Mouse (Mus musculus) MEL (cell line): ENCODE results near the gene Pdhx. TPM values are rescaled to one million over a fixed set of nuclear protein-coding genes. Genes with fewer than 3 reads are reported as not detected.
A peak's percentile ranks its signal among the peaks of the same experiment; 100 is the strongest.

ENCODE experiments used
- DNase-seq: peaks from one replicate; pipeline ENCODE4 v3.0.0; 2011; ENCODE audit warnings: low read depth, low spot score
- H3K27ac ChIP-seq: 2 replicates; pipeline ENCODE4 v1.5.1; 2012; ENCODE audit warnings: low read depth, mild to moderate bottlenecking, control low read depth, low read length, moderate library complexity; ENCODE audit not compliant: control insufficient read depth
- H3K27me3 ChIP-seq, 2 experiments: fragments of 150-350 bp in 1 of 2; sonication (generic) in 1 of 2; 2 replicates each; pipeline ENCODE4 v1.6.1; 2012; ENCODE audit warnings: low read length in 2 of 2, mild to moderate bottlenecking in 2 of 2, improper control_type of control experiment in 1 of 2, moderate library complexity in 1 of 2; ENCODE audit not compliant: insufficient read depth in 2 of 2, control insufficient read depth in 1 of 2
- H3K36me3 ChIP-seq, 2 experiments: 2 replicates each; pipeline ENCODE4 v1.6.1; 2012 to 2014; ENCODE audit warnings: low read length in 2 of 2, improper control_type of control experiment in 1 of 2, inconsistent platforms in 1 of 2, mild to moderate bottlenecking in 1 of 2; ENCODE audit not compliant: insufficient read depth in 2 of 2, control insufficient read depth in 1 of 2
- H3K4me1 ChIP-seq, 2 experiments: fragments of 150-350 bp in 1 of 2; sonication (generic) in 1 of 2; 2 replicates each; pipeline ENCODE4 v1.6.1; 2012; ENCODE audit warnings: low read length in 2 of 2, improper control_type of control experiment in 1 of 2, mild to moderate bottlenecking in 1 of 2; ENCODE audit not compliant: insufficient read depth in 2 of 2, control insufficient read depth in 1 of 2
- H3K4me3 ChIP-seq, 2 experiments: fragments of 150-350 bp in 1 of 2; sonication (generic) in 1 of 2; 2 replicates each; pipeline ENCODE4 v1.5.1; 2012; ENCODE audit warnings: low read depth in 2 of 2, low read length in 2 of 2, mild to moderate bottlenecking in 2 of 2, moderate library complexity in 2 of 2, control low read depth in 1 of 2, improper control_type of control experiment in 1 of 2; ENCODE audit not compliant: control insufficient read depth in 1 of 2, insufficient read depth in 1 of 2
- H3K79me2 ChIP-seq: 2 replicates; pipeline ENCODE4 v1.6.1; 2012; ENCODE audit warnings: mild to moderate bottlenecking, low read length, moderate library complexity; ENCODE audit not compliant: control insufficient read depth, poor library complexity, insufficient read depth
- H3K9ac ChIP-seq: 2 replicates; pipeline ENCODE4 v1.6.1; 2012; ENCODE audit warnings: low read depth, mild to moderate bottlenecking, control low read depth, low read length, moderate library complexity; ENCODE audit not compliant: control insufficient read depth, poor library complexity, severe bottlenecking
- H3K9me3 ChIP-seq: fragments of 150-350 bp; sonication (generic); replicated peaks from 2 replicates; pipeline ENCODE4 v1.6.1; 2012; ENCODE audit warnings: mild to moderate bottlenecking, low read length, improper control_type of control experiment, moderate library complexity; ENCODE audit not compliant: insufficient read depth
- BHLHE40 ChIP-seq: IDR thresholded peaks from 2 replicates; pipeline ENCODE4 v1.6.1; 2012; ENCODE audit warnings: low read depth, mild to moderate bottlenecking, inconsistent platforms, low read length, improper control_type of control experiment, borderline replicate concordance
- CTCF ChIP-seq, 3 experiments: IDR thresholded peaks in 2 of 3; conservative IDR thresholded peaks in 1 of 3; 2 replicates each; pipeline ENCODE4 v1.5.1; 2011 to 2012; ENCODE audit warnings: low read length in 3 of 3, low read depth in 2 of 3, mild to moderate bottlenecking in 2 of 3, improper control_type of control experiment in 1 of 3, inconsistent platforms in 1 of 3, mixed read lengths in 1 of 3, moderate library complexity in 1 of 3; ENCODE audit not compliant: control insufficient read depth in 1 of 3, insufficient read depth in 1 of 3, poor library complexity in 1 of 3, severe bottlenecking in 1 of 3
- E2F4 ChIP-seq: IDR thresholded peaks from 2 replicates; pipeline ENCODE4 v1.6.1; 2011; ENCODE audit warnings: low read depth, low read length, improper control_type of control experiment, borderline replicate concordance
- ELF1 ChIP-seq: IDR thresholded peaks from 2 replicates; pipeline ENCODE4 v1.6.1; 2014; ENCODE audit warnings: low read depth, mild to moderate bottlenecking, inconsistent platforms, low read length, improper control_type of control experiment, moderate library complexity
- EP300 ChIP-seq, 2 experiments: IDR thresholded peaks; 2 replicates each; pipeline ENCODE4 v1.6.1; 2011; ENCODE audit warnings: improper control_type of control experiment in 2 of 2, low read length in 2 of 2, low read depth in 1 of 2, mild to moderate bottlenecking in 1 of 2
- GABPA ChIP-seq: IDR thresholded peaks from 2 replicates; pipeline ENCODE4 v1.6.1; 2012; ENCODE audit warnings: low read depth, mild to moderate bottlenecking, inconsistent platforms, low read length, improper control_type of control experiment, moderate library complexity
- GATA1 ChIP-seq: IDR thresholded peaks from 2 replicates; pipeline ENCODE4 v1.6.1; 2011; ENCODE audit warnings: low read depth, low read length, improper control_type of control experiment
- HCFC1 ChIP-seq: IDR thresholded peaks from 2 replicates; pipeline ENCODE4 v1.6.1; 2012; ENCODE audit warnings: low read depth, mild to moderate bottlenecking, inconsistent platforms, low read length, improper control_type of control experiment, moderate library complexity
- KAT2A ChIP-seq: conservative IDR thresholded peaks from 2 replicates; pipeline ENCODE4 v1.6.1; 2012; ENCODE audit warnings: low read depth, low read length, improper control_type of control experiment, inconsistent platforms
- MAFK ChIP-seq: IDR thresholded peaks from 2 replicates; pipeline ENCODE4 v1.6.1; 2011; ENCODE audit warnings: low read depth, mild to moderate bottlenecking, low read length, improper control_type of control experiment, borderline replicate concordance
- MAZ ChIP-seq: IDR thresholded peaks from 2 replicates; pipeline ENCODE4 v1.6.1; 2012; ENCODE audit warnings: low read depth, mild to moderate bottlenecking, inconsistent platforms, low read length, improper control_type of control experiment
- NELFE ChIP-seq: IDR thresholded peaks from 2 replicates; pipeline ENCODE4 v1.6.1; 2011; ENCODE audit warnings: low read depth, low read length, improper control_type of control experiment
- POLR2A ChIP-seq, 2 experiments: IDR thresholded peaks; 2 replicates each; pipeline ENCODE4 v1.6.1; 2011 to 2012; ENCODE audit warnings: low read length in 2 of 2, mild to moderate bottlenecking in 2 of 2, control low read depth in 1 of 2, improper control_type of control experiment in 1 of 2, low read depth in 1 of 2, moderate library complexity in 1 of 2; ENCODE audit not compliant: control insufficient read depth in 1 of 2, insufficient read depth in 1 of 2, poor library complexity in 1 of 2
- POLR2AphosphoS2 ChIP-seq: IDR thresholded peaks from 2 replicates; pipeline ENCODE4 v1.6.1; 2011; ENCODE audit warnings: low read length, improper control_type of control experiment
- RAD21 ChIP-seq: IDR thresholded peaks from 2 replicates; pipeline ENCODE4 v1.6.1; 2011; ENCODE audit warnings: mild to moderate bottlenecking, low read depth, low read length, improper control_type of control experiment
- RCOR1 ChIP-seq: IDR thresholded peaks from 2 replicates; pipeline ENCODE4 v1.6.1; 2012; ENCODE audit warnings: low read depth, mild to moderate bottlenecking, inconsistent platforms, low read length, improper control_type of control experiment
- SIN3A ChIP-seq: IDR thresholded peaks from 2 replicates; pipeline ENCODE4 v1.6.1; 2012; ENCODE audit warnings: low read length, improper control_type of control experiment, inconsistent platforms
- TCF12 ChIP-seq: IDR thresholded peaks from 2 replicates; pipeline ENCODE4 v1.6.1; 2014; ENCODE audit warnings: low read depth, mild to moderate bottlenecking, inconsistent platforms, low read length, improper control_type of control experiment, moderate library complexity
- USF1 ChIP-seq: IDR thresholded peaks from 2 replicates; pipeline ENCODE4 v1.6.1; 2014; ENCODE audit warnings: low read depth, mild to moderate bottlenecking, inconsistent platforms, low read length, improper control_type of control experiment, moderate library complexity
- USF2 ChIP-seq, 2 experiments: IDR thresholded peaks; 2 replicates each; pipeline ENCODE4 v1.6.1; 2011 to 2012; ENCODE audit warnings: improper control_type of control experiment in 2 of 2, low read length in 2 of 2, borderline replicate concordance in 1 of 2, inconsistent platforms in 1 of 2, low read depth in 1 of 2, mild to moderate bottlenecking in 1 of 2; ENCODE audit not compliant: insufficient read depth in 1 of 2
- ZKSCAN1 ChIP-seq: IDR thresholded peaks from 2 replicates; pipeline ENCODE4 v1.6.1; 2012; ENCODE audit warnings: low read depth, mild to moderate bottlenecking, inconsistent platforms, low read length, improper control_type of control experiment, moderate library complexity
- polyA plus RNA-seq, 2 experiments: library from polyadenylated mRNA; stranded (reverse) in 1 of 2; unstranded in 1 of 2; fragments of >175 nt in 1 of 2; fragments of >200 nt in 1 of 2; gene quantifications; 2 replicates each; pipeline versions ENCODE4 v1.2.1 to v1.2.4; 2012; ENCODE audit warnings: low replicate concordance in 2 of 2, low read depth in 1 of 2; ENCODE audit not compliant: insufficient read length in 2 of 2, insufficient read depth in 1 of 2, missing spikeins in 1 of 2
- total RNA-seq: library from RNA; depleted of rRNA; stranded (reverse); fragments of 300-350 nt; gene quantifications from 2 replicates; pipeline ENCODE4 v1.2.3, GENCODE M21; 2012

Gene Pdhx
- total and polyA plus RNA-seq, 3 experiments: 48.4 to 73.3 TPM; not detected in 1

GRCm38 (mm10) chr2:103069752-103070405 is 3.4 kb downstream of the Pdhx start:
- Histone ChIP-seq H3K9me3 (no peaks in the 10 kb centered on the region), H3K4me3 (no peak overlapping the region), H3K79me2 (peaks cover 40% of the 10 kb centered on the region), H3K27me3 (no peaks in the 10 kb centered on the region), H3K27ac (no peak overlapping the region), H3K9ac (no peak overlapping the region), H3K36me3 (peaks cover 0 to 37% of the 10 kb centered on the region in 2 experiments; a peak in 3 of 4 replicates), H3K4me1 (peaks cover 9 to 12% of the 10 kb centered on the region in 2 experiments)
- peak; percentile 66 for DNase-seq
- TF ChIP-seq GATA1: peak; percentile 43; the same call in 1 of the 2 replicates
- no peak for TF ChIP-seq MAZ
- TF ChIP-seq MAFK: no peak
- TF ChIP-seq TCF12: no peak
- TF ChIP-seq CTCF (IDR thresholded peaks at IDR 0.05 in 2 of 3, conservative IDR thresholded peaks at IDR 0.05 in 1 of 3; ENCODE audit: control insufficient read depth in 1 of 3, insufficient read depth in 1 of 3, low read depth in 2 of 3, low read length in 3 of 3, poor library complexity in 1 of 3, severe bottlenecking in 1 of 3): no peak
- TF ChIP-seq RCOR1: peak; percentile 74
- no peak for TF ChIP-seq RAD21
- no peak for TF ChIP-seq USF1
- TF ChIP-seq NELFE: no peak
- no peak for TF ChIP-seq ELF1
- no peak for TF ChIP-seq POLR2A (IDR thresholded peaks at IDR 0.05; ENCODE audit: control insufficient read depth in 1 of 2, insufficient read depth in 1 of 2, low read depth in 1 of 2, low read length in 2 of 2, poor library complexity in 1 of 2)
- no peak for TF ChIP-seq SIN3A
- no peak for TF ChIP-seq HCFC1
- TF ChIP-seq ZKSCAN1: no peak
- no peak for TF ChIP-seq E2F4
- TF ChIP-seq KAT2A: no peak
- TF ChIP-seq BHLHE40: no peak
- no peak for TF ChIP-seq USF2 (IDR thresholded peaks at IDR 0.05; ENCODE audit: borderline replicate concordance in 1 of 2, insufficient read depth in 1 of 2, low read depth in 1 of 2, low read length in 2 of 2)
- no peak for TF ChIP-seq GABPA
- peak in 1 of 2 experiments; percentile 62; a peak in 1 of 4 replicates for TF ChIP-seq EP300 (IDR thresholded peaks at IDR 0.05; ENCODE audit: low read depth in 1 of 2, low read length in 2 of 2)

DNA sequence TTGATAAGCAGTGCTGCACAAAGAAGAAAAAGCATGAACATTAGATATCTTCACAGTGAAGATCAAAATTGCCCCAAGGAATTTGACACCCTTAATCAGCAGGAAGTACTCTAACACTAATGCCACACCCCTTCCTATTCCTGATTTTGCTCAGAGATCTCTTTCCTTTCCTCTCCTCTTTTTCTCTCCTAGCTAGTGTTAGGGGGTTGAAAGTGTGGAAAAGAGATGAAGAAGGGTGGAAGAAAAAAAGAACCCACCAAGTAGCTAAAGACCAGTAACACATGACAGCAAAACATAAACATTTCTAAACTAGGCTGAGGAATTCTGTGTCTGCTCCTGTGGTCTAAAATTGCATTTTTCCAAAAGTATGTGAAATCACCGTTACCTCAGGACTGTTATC is 4.7 kb downstream of the Pdhx start:
- no peaks in the 10 kb centered on the region for H3K27me3 ChIP-seq
- H3K36me3 ChIP-seq: peaks cover 0 to 42% of the 10 kb centered on the region in 2 experiments; a peak in 3 of 4 replicates
- no peak for TF ChIP-seq GATA1
- TF ChIP-seq POLR2AphosphoS2: no peak
- no peak for TF ChIP-seq RCOR1
- TF ChIP-seq, all 39 proteins: peak for 0
- Histone ChIP-seq H3K27ac (no peak overlapping the region), H3K9me3 (no peaks in the 10 kb centered on the region), H3K79me2 (peaks cover 41% of the 10 kb centered on the region), H3K4me1 (peaks cover 11 to 12% of the 10 kb centered on the region in 2 experiments), H3K9ac (no peak overlapping the region), H3K4me3 (no peak overlapping the region)
- peak; percentile 17 for DNase-seq
